Mouse (Mus musculus) brain, embryonic 18.5 days (tissue): Measurements from ENCODE around the gene Dennd4c.

Experiments
- DNase-seq: peaks from one replicate; pipeline ENCODE4 v3.0.0-alpha.2; 2012; ENCODE audit warnings: low read depth, low spot score

Gene Dennd4c

GRCm38 (mm10) chr4:86882413-86882812 is 134.1 kb downstream of the Dennd4c start:
- DNase-seq = no peak

DNA sequence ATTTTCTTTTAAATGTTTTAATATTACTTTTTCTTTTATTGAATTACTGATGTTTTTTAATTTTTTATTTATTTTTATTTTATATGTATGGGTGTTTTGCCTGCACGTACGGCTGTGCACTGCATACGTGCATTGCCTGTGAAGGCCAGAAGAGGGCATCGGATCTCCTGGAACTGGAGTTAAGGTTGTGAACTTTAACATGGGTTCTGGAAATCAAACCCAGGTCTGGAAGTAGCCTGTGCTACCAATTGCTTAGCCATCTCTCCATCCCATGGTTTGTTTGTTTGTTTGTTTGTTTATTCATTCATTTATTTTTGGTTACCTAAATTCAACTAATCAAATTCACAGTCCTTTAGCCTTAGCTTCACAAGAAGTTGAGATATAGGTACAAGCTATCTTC is 136.6 kb downstream of the Dennd4c start:
- DNase-seq = no peak

DNA sequence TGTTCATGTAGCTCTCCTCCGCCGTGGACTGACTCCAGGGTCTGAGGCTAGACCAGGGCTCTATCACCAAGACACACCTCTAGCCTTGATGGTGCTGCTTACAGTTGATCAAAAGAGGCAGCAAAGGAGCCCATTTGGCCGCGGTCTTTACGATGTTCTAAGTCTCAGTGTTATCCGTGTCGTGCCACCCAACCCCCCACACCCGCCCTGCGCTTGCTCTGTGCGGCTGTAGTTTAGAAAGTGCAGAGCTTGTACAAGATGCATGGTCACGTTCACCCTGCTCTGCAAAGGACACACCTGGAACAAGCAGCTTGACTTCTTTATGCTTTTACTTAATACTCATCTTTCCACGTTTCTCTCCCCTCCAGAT is 137.4 kb downstream of the Dennd4c start:
- no peak for DNase-seq

GRCm38 (mm10) chr4:86886160-86886878 is 138.0 kb downstream of the Dennd4c start:
- no peak for DNase-seq

DNA sequence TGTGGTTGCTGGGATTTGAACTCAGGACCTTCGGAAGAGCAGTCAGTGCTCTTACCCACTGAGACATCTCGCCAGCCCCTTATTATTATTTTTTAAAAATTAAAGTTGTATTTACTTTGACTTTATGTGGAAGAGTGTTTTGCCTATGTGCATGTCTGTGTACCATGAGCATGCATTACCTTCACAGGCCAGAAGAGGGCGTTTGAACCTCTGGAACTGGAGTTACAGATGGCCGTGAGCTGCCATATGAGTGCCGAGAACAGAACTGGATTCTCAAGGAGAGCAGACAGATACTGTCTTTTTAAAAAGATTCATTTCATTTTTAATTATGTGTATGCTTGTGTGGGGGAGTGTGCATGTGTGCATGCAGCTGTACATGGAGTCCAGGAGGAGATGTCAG is 139.5 kb downstream of the Dennd4c start:
- no peak for DNase-seq

- DNase-seq = no peak
Observed at GRCm38 (mm10) chr4:86897411-86897810, 149.1 kb downstream of the Dennd4c start.

DNA sequence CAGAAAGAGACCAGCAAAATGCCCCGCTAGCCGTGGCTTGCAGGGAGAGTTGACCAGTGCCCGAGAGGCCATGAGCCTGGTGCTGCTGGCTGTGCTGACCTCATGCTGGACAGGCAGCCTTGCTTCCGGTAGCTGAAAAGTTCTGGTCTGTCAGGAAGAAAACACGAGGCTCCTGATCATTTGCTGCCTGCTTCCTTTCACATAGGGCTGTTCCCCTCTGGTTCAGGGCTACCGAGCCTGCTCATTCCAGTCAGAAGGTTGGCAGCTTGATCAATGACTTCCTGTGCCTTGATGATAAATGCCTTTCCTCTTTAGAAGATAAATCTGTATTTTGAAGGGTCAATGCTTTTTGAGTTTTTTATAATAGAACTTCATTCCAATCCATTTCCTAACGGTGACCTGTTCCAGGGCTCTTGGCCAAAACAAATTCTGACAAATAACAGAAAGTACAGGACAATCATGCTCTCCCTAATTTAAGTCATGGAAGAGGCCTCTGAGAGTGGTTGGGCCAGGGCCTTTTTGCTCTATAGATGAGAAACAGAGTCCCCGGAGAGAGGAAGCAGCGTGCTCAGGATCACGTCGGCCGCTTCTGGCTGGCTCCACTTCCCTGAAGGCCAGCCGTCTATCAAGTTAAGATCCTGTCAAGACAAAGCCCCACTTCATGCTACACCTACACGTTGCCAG is 150.6 kb downstream of the Dennd4c start:
- no peak for DNase-seq
